Mouse (Mus musculus) lung, postnatal 0 days (tissue): Measurements from ENCODE around the gene Sspn. TPM values are rescaled to one million over a fixed set of nuclear protein-coding genes. Genes with fewer than 3 reads are reported as not detected.

Source experiments
- ATAC-seq: fragments of 200-750 bp; cut with Nextera tagmentation; 2 replicates; pipeline ENCODE4 v1.8.0; 2017; ENCODE audit warnings: moderate library complexity
- DNase-seq: peaks from one replicate; pipeline ENCODE4 v3.0.0-alpha.2; 2016; ENCODE audit warnings: low spot score
- H3K27ac ChIP-seq: fragments of 300-500 bp; sonication (generic); 2 replicates; pipeline ENCODE4 v1.5.1; 2014; ENCODE audit warnings: antibody characterized with exemption, mild to moderate bottlenecking, low read length, mixed read lengths
- H3K27me3 ChIP-seq: fragments of 300-500 bp; sonication (generic); replicated peaks from 2 replicates; pipeline ENCODE4 v1.6.1; 2014; ENCODE audit warnings: low read length, mixed read lengths; ENCODE audit not compliant: insufficient read depth
- H3K36me3 ChIP-seq: fragments of 300-500 bp; sonication (generic); 2 replicates; pipeline ENCODE4 v1.6.1; 2014; ENCODE audit warnings: low read length, mixed read lengths; ENCODE audit not compliant: insufficient read depth
- H3K4me1 ChIP-seq: fragments of 300-500 bp; sonication (generic); 2 replicates; pipeline ENCODE4 v1.6.1; 2014; ENCODE audit warnings: antibody characterized with exemption, low read depth, low read length, mixed read lengths; ENCODE audit not compliant: insufficient read depth
- H3K4me2 ChIP-seq: fragments of 300-500 bp; sonication (generic); replicated peaks from 2 replicates; pipeline ENCODE4 v1.6.1; 2014; ENCODE audit warnings: low read depth, mild to moderate bottlenecking, low read length, moderate library complexity, mixed read lengths
- H3K4me3 ChIP-seq: fragments of 300-500 bp; sonication (generic); 2 replicates; pipeline ENCODE4 v1.5.1; 2014; ENCODE audit warnings: low read depth, low read length
- H3K9ac ChIP-seq: fragments of 300-500 bp; sonication (generic); replicated peaks from 2 replicates; pipeline ENCODE4 v1.6.1; 2014; ENCODE audit warnings: low read depth, mild to moderate bottlenecking
- H3K9me3 ChIP-seq: fragments of 300-500 bp; sonication (generic); 2 replicates; pipeline ENCODE4 v1.6.1; 2016; ENCODE audit warnings: low read length, mixed read lengths
- CTCF ChIP-seq: IDR thresholded peaks from 2 replicates; pipeline ENCODE4 v1.5.1; 2016; ENCODE audit warnings: antibody characterized with exemption, mild to moderate bottlenecking
- EP300 ChIP-seq: IDR thresholded peaks from 2 replicates; pipeline ENCODE4 v1.6.1; 2016; ENCODE audit warnings: antibody characterized with exemption, mild to moderate bottlenecking, control low read depth
- WGBS: fragments of 180-500 bp; shearing (Covaris S2); extraction: QIAGEN DNeasy Blood & Tissue Kit; methylation state at CpG from one replicate; pipeline ENCODE4 v1.1.7; 2014; 5-methylcytosine and 5-hydroxymethylcytosine counted together
- polyA plus RNA-seq: library from polyadenylated mRNA; unstranded; fragments of >200 nt; fragmentation: Nextera tagmentation; extraction: Ambion mirVana; gene quantifications from 2 replicates; pipeline ENCODE4 v1.2.1, GENCODE M21; 2015

Gene Sspn
- polyA plus RNA-seq, 1 experiment from 2014 or later: 7.6 TPM

GRCm38 (mm10) chr6:145940852-145941251, 9.4 kb downstream of the Sspn start:
- TF ChIP-seq EP300 (no peak), CTCF (no peak)
- DNase-seq (no peak), ATAC-seq (no peak)
- no peak overlapping the region for H3K4me2 ChIP-seq
- 0 out of 2 replicates have a peak, but pooled peaks cover 3% of the 10 kb centered on the region for H3K9me3 ChIP-seq
- H3K4me3 ChIP-seq: no peak overlapping the region
- H3K27ac ChIP-seq: no peak overlapping the region
- H3K27me3 ChIP-seq: no peaks in the 10 kb centered on the region
- H3K9ac ChIP-seq: no peak overlapping the region
- no peaks in the 10 kb centered on the region for H3K36me3 ChIP-seq
- WGBS: 54% methylated on average over 6 of the region's 6 CpGs
- no peaks in the 10 kb centered on the region for H3K4me1 ChIP-seq

GRCm38 (mm10) chr6:145942263-145942966, 11.0 kb downstream of the Sspn start:
- Histone ChIP-seq H3K4me1 (no peaks in the 10 kb centered on the region), H3K27me3 (no peaks in the 10 kb centered on the region), H3K9ac (no peak overlapping the region), H3K9me3 (no peaks in the 10 kb centered on the region), H3K4me3 (no peak overlapping the region), H3K27ac (no peak overlapping the region), H3K36me3 (no peaks in the 10 kb centered on the region), H3K4me2 (no peak overlapping the region)
- no peak for TF ChIP-seq EP300
- no peak for TF ChIP-seq CTCF
- DNase-seq (no peak), ATAC-seq (no peak)
- WGBS: 48% methylated on average over 12 of the region's 12 CpGs

- WGBS: 67% methylated on average over 3 of the region's 3 CpGs
- Histone ChIP-seq H3K9me3 (no peaks in the 10 kb centered on the region), H3K4me3 (no peak overlapping the region), H3K4me2 (no peak overlapping the region), H3K27ac (no peak overlapping the region), H3K27me3 (no peaks in the 10 kb centered on the region), H3K36me3 (no peaks in the 10 kb centered on the region), H3K9ac (no peak overlapping the region), H3K4me1 (no peaks in the 10 kb centered on the region)
- TF ChIP-seq EP300 (no peak), CTCF (no peak)
- no peak for DNase-seq
- ATAC-seq: no peak
Measured at GRCm38 (mm10) chr6:145943414-145943813, 12.0 kb downstream of the Sspn start.

- Histone ChIP-seq H3K27ac (no peak overlapping the region), H3K27me3 (no peaks in the 10 kb centered on the region), H3K9ac (no peak overlapping the region), H3K4me3 (no peak overlapping the region), H3K36me3 (no peaks in the 10 kb centered on the region), H3K4me1 (no peaks in the 10 kb centered on the region), H3K4me2 (no peak overlapping the region), H3K9me3 (no peaks in the 10 kb centered on the region)
- no peak for DNase-seq
- no peak for ATAC-seq
- WGBS: 61% methylated on average over 11 of the region's 11 CpGs
- TF ChIP-seq CTCF: no peak
- TF ChIP-seq EP300: no peak
Measured at GRCm38 (mm10) chr6:145945700-145946344, 14.4 kb downstream of the Sspn start.

GRCm38 (mm10) chr6:145949049-145949448, 17.6 kb downstream of the Sspn start:
- ATAC-seq (no peak), DNase-seq (no peak)
- TF ChIP-seq CTCF (no peak), EP300 (no peak)
- no peaks in the 10 kb centered on the region for H3K9me3 ChIP-seq
- H3K36me3 ChIP-seq: no peaks in the 10 kb centered on the region
- no peak overlapping the region for H3K9ac ChIP-seq
- H3K27me3 ChIP-seq: no peaks in the 10 kb centered on the region
- H3K4me2 ChIP-seq: no peak overlapping the region
- no peak overlapping the region for H3K27ac ChIP-seq
- H3K4me3 ChIP-seq: no peak overlapping the region
- no peaks in the 10 kb centered on the region for H3K4me1 ChIP-seq
- WGBS: 66% methylated on average over 4 of the region's 4 CpGs

GRCm38 (mm10) chr6:145950626-145951025, 19.2 kb downstream of the Sspn start:
- WGBS: 75% methylated on average over 5 of the region's 5 CpGs

More at GRCm38 (mm10) chr6:145950626-145951025, 19.2 kb downstream of the Sspn start:
- H3K4me2 ChIP-seq: no peak overlapping the region
- H3K4me1 ChIP-seq: no peaks in the 10 kb centered on the region
- no peaks in the 10 kb centered on the region for H3K9me3 ChIP-seq
- no peak for TF ChIP-seq CTCF
- TF ChIP-seq EP300: no peak
- no peak for ATAC-seq
- no peak overlapping the region for H3K9ac ChIP-seq
- H3K36me3 ChIP-seq: no peaks in the 10 kb centered on the region
- DNase-seq: no peak
- no peaks in the 10 kb centered on the region for H3K27me3 ChIP-seq
- no peak overlapping the region for H3K27ac ChIP-seq
- H3K4me3 ChIP-seq: no peak overlapping the region
